Mouse (Mus musculus) heart, postnatal 0 days (tissue): Measurements from ENCODE around the gene Edar.

Experiments used
- CTCF ChIP-seq: IDR thresholded peaks from 2 replicates; pipeline ENCODE4 v1.5.1; 2016; ENCODE audit warnings: antibody characterized with exemption, control low read depth, low read depth
- EP300 ChIP-seq: IDR thresholded peaks from 2 replicates; pipeline ENCODE4 v1.6.1; 2016; ENCODE audit warnings: antibody characterized with exemption, low read depth

DNA sequence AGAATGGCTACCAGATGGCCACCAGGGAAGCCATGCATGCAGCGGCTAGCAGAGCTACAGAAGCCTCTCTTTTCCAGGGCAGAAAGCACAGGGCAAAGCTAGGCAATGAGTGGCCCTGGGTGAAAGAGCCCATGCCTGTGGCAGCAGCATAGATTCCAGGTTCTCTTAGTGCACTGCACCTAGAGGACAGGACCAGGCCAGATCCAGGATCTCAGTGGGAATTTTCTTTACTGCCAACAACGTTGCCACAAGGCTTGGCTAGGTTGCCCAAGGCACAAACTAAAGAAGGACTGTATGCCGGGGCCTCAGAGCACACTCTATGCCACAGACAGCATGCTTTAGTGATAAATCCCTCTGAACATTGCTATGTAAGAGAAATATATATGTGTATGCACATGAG lies 69.1 kb downstream of the Edar start:
- no peak for TF ChIP-seq CTCF
- TF ChIP-seq EP300, result no peak
